Mouse (Mus musculus): ENCODE measurements at regions not wholly inside any gene's neighbourhood (a gene's known extent, or its start where the extent isn't known, plus 50 kb on each side); places are given as distances from the start of the nearest gene placed in this dataset.

DNA sequence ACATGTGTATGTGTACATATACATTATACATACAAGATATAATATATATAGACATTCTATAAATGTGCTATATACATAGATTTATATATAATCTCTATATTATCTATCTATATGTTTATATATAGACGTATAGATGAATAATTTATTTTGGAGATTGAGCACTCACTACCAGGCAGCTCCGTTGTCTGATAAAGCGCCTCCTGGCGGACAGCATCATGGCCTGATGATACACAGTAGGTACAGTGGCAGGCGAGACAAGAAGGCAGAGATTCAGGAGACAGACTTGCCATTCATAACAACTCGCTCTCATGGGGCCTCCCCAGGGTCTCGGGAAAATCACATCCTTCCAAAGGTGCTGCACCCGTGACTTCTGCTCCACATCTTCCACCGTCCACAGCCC is 101.4 kb upstream of the A530016L24Rik start:
- no peak for DNase-seq

DNA sequence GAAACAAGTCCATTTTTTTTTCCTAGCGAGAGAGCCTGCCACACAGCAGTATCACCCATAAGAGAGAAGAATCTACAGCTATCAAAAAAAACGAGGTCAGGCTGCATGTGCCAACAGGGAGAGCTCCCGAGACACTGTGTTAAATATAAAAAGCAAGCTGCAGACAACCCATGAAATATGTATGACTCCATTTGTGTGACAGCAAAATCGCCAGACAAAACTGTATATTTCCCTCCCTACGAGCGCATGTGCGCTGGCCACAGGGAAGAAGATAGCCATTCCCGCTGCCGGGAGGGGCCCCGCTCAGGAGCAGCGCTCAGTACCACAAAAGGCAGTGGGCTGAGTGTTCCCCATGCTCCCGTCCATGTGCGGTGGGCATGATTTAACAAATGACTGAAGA is 93.3 kb upstream of the A530016L24Rik start:
- DNase-seq = no peak

DNA sequence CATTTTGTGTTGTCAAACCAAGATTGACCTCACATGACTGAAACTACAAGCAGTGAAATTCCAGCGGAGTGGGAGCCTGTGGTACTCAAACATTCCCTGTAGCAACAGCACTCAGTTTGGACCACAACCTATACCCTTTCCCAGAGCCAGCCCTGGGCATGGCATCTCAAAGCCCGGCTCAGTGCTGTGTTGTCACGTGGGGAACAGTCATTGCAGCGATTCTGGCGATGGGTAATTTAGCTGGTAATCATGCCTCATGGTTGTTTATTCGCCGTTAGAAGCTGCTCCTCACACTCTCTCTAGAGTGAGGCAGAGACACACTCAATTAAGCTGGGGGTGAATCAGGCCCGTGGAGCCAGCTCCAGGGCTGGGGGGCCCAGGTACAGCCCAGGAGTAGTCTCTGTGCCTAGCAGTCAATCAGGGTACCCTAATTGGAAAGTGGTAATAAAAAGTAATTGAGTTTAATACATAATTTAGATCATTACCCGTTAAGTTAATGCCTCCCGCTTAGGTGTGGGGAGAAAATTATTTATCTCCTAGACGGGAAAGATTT is 85.5 kb upstream of the A530016L24Rik start:
- no peak for DNase-seq

DNA sequence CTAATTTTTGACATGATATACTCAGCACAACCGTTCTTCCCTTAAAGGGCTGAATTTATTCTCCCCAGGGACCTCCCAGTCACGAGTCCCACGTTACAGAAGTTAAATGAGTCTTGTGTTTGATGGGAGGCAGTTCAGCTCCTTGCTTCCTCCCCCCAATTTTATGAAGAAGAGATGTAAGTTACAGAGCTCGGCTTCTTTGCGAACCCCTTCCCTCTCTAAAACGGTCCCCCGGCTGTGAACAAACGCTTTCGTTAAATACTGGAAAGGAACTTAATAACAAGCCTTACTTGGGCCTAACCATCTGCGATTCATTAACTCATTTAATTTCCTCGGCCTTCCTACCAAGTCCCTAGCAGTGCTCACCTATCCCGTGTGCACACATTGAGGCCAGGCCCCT is 84.9 kb upstream of the A530016L24Rik start:
- no peak for DNase-seq

DNA sequence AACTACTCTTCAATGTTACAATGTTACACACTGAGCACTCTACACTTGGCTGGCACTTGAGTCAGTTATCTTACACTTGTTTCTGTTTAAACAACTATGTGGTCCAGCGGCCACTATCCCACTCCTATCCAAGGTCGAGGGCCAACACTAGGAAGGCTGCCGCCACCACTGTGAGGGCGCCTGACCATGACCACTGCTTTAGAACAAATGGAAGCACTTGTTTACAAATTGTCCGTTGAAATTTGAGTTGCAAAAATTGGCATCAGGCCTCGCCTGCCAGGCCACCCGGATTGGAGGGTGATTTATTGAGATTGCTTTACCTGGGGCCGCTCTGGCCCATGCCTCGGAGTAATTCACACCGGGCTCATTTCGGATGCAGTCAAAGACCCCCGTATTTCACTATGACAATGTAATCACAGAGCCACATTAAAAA is 83.5 kb upstream of the A530016L24Rik start:
- DNase-seq = no peak

DNA sequence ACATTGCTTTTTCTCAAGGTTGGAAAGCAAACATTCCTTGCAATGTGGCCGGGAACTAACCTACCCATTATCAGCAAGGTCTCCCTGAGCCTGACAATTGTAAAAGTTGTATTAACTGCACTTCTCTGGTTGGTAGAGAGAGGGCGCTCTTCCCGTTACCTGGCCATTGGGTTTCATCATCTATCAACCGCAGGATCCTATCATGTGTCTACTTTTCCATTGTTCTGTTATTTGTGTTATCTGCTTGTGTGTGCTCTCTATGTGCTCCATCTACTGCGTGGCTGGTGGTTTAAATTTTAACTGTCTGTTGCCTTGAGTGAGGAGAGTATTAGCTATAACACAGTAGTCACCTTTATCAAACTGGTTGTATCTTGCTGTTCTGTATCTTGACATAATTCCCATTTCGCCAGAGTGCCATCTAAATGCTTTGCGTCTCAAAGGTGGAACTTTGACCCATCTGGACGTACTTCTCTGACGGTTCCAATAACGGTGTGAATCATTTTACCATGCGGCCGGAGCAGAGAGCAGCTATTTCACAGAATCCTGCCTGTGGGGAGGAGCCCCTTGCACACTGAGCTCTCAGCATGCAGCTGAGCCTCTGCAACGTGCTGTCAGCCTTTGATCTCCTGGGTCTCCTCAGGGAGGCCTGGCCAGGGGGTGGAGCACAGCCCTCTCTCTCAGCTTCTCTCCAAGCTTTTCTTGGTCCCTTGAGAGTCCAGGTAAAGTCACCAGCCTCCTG is 77.5 kb upstream of the A530016L24Rik start:
- DNase-seq = no peak

DNA sequence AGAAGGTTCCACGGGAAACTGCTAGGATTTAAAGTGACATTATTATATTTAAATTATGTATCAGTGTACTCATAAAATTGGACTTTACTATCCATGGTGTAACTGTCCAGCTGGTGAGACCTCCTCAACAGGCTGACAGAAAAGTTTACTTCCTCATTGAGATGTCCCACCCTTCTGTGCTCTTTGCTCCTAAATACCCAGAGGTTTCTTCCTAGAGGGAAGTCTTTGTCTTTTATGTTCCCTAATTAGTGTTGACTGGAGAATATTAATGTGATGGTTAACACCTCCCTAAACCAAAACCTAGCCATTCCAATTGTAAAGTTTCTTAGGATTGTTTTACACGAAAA is 76.9 kb upstream of the A530016L24Rik start:
- no peak for DNase-seq

DNA sequence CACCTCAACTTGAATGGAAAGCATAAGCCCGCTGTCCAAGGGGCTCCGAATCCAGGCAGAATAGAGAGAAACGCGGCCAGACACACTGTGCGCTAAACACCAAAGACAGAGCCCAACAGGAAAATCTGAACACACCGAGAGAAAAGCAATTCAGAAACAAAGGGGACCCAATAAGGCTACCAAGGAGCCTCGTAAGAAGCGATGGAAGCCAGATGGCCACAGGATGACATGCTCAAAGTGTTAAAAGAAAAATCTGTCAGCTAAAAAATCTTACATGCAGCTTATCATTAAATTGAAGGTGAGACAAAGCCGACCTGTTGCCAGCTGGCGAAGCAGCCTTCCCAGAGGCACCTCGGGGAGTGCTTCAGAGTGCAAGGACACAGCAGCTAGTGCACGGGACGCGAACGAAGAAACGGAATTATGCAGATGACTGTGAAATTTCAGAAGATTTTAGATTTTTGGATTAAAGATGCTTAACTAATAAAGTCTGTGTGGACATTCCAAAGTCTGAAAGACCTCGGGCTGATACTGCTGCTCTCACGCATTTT is 73.2 kb upstream of the A530016L24Rik start:
- DNase-seq = no peak

DNA sequence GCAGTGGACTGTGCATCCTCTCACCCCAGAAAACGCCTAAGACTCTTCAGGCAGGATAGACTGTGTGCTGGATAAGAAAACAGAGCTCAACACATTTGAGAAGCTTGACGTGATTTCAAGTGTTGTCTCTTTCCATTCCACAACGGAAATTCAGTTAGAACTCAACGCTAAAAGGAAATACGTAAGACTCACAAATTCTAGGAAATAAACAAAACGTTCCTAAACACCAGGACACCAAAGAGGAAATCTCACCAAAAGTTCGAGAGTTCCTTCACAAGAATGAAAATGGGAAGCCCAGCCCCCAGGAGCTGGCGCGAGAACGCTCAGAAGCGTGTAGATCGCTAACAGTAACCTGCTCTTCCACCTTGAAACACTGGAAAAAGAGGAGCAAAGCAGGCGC is 72.7 kb upstream of the A530016L24Rik start:
- DNase-seq = no peak

DNA sequence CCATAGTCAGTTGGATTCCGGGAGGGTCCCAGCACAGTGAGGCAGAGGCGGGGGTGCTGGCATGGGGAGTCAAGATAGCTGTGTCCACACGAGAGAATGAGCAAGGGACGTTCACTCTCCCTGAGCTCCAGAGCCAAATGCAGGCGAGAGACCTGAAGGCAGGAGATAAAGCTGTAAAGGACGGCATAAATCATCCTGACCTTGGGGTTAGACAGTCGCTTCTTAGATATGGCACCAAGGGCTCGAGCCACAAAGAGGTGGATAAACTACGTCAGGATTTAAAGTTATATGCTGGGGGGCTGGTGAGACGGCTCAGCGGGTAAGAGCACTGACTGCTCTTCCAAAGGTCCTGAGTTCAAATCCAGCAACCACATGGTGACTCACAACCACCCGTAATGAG is 70.6 kb upstream of the A530016L24Rik start:
- DNase-seq = no peak

DNA sequence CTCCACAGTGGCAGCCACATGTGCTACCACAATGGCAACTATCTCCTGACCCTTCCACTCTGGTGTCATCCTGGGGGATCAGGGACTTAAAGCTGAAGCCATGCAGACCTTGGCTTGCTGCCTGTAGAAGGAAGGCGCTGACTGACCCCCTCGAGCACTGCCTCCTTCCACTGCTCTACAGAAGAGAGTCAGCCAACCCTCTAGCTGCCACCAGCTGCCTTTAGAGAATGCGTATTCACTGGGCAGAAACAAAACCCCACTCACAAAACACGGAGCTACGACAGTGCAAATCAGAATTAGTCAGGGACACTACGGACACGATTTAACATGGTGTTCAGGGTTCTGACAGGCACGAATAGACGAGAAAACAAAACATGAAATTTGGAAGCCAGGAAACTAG is 67.1 kb upstream of the A530016L24Rik start:
- DNase-seq = no peak

DNA sequence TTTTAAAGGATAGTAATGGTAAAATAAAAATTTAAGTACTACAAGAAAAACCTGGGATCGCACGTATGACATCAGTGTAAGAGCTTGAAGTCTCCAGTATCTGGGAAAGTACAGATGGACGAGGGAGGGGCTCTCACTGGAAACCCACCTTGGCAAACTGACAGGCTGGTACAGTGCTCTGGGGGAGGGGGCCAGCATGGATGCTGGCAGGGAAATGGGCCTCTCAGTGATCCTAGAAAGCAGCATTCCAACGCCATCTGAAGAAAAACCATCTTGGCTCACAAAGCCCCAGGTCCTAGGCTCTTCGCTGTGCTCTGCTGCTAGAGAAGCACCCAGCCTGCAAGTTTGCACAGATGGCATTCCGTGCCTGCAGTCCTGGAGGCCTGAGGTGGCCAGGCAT is 65.1 kb upstream of the A530016L24Rik start:
- DNase-seq = no peak

DNA sequence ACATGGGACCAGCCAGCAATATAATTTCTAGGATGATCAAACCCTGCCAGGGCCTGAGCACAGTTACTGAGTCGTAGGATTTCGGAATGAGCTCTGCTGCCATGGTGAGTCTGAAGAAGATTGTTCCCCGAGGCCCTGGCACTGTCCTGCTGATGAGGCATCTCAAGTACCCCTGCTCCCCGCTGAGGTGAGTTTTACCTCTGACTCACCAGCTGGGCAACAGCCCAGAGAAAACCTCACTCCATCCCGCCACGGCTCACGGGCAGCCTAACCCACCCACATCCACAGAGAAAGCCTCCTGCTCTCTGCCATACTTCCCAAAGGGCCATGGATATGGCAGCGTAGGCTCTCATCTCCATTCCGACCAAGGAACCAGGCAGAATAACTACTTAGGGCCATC is 62.6 kb upstream of the A530016L24Rik start:
- no peak for DNase-seq

DNA sequence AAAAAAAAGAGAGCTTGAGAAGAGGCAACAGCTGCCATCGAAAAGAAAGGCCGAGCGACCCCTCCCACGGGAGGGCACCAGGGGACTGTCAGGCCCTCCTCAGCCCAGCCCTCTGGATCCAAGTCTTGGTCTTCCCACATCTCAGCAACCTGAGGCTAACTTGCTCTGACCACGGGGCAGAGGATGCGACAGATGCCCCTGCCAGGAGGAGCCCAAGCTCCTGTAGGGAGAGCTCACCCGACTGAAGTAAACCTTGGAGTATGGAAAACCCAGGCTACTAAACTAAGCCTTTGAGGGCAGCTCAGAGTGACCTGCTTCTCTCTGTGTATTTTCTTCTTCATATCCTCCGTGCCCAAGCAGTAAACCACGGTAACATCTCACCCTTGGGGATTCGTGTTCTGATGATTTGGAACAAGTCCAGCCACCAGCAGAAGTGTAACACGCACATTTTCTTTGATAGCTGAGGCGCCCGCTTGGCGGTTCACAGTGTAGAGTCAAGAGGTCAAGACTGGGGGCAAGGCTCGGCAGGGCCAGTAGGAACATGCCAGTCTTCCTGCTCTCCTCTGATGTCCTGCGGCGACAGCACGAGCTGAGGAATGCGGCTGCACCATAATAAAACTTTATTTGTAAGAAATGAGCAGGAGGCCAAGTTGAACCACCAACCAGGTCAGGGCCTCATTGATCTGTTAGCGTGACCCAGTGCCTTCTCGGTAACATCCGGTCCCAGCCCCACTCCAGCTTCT is 59.0 kb upstream of the A530016L24Rik start:
- DNase-seq = no peak

DNA sequence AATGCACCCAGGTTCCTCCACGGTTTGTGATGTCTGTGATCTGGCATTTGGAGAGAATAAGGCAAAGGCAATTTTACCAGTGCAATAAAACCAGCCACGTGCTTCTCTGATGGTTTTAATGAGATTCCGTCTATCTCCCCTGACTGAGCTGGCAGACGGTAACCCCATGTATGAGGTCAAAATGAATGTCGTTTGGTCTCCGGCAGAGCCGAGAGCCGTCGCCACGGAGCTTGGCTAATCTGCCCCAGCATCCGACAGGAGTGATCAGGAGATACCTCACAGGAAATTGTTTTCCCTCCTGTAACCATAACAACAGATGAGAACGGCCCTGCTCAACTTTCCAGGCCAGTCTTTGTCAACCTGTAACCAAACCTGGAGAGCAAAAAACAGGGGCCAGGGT is 55.9 kb upstream of the A530016L24Rik start:
- no peak for DNase-seq

DNA sequence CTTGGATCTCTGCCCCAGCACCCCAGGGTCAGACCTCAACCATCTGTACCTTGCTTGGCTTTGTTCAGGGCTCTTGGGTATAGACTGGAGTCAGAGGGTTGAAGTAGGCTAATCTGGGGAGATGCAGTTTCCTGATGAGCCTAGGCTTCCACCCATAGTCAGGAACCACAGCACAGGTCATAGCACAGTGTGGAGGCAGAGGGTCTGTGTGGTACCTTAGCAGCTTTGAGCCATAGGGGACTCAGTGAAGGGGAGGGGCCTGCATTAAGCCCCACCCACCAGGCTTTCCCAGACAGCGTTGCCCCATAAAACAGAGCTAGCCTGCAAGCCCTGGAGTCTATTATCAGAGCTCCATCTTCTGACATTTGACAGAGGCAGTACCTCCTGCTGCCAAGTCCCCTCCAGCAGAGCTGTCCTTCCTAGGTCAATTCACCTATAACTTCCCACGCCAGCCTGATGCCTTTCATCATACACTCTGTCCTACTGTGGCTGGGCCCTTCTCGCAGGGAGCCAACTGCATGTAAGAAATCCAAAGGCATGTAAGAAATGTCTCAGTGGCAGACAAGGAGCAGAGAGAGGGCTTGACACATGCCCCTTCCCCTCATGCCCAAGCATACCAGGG is 54.5 kb upstream of the A530016L24Rik start:
- no peak for DNase-seq

DNA sequence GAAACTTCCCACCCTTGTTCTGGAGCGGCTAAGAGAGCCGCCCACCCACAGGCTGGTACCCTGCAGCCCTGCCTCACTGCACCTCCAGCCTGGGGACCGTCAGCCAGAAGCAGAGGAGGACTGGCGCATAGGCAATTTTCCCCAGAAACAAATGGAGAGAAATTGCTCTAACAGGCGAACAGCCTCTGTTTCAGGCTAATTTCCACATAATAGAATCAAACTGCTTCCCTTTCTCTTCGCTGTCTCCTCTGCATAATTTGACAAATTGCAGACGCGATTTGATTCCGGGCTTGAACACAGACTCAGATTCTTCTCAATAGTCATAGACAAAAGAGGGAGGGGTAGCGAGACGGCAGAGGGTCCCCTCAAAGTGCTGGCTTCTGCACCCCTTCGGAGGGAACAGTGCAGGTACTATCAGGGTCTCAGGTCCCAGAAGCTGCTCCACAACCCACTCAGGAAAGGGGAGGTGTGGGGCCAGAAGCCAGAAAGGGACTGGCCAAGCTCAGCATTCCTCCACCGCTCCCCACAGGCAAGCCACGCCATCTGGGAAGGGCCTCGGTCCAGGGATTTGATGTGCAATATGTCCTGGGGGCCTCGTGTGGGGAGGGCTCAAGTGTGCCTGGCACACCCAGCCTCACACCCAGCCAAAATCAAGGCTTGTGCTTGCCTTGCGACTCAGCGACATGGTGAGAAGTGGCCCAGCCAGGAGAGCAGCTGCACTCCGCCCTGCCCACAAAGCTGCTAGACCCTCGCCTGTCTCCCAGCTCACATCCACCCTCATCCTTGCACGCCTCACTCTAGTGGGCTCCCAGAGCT is 53.7 kb upstream of the A530016L24Rik start:
- no peak for DNase-seq

DNA sequence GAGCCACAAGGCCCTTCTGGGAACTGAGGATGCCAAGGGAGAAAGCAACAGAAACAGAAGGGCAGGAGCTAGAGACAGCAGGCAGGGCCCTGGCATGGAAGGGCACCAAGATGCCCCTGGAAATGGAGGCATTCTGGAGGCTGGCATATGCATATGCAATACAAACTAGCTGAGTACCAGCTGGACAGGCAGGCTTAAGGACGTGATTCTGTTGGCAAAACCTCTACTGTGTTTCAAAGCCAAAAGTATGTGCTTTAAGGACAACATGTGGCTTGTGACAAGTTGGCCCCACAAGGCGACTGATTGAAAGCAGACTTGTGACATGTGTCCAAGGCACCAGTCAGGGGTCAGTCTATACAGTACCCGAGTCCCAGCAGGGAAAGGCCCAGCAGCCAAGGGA is 52.2 kb upstream of the A530016L24Rik start:
- no peak for DNase-seq

DNA sequence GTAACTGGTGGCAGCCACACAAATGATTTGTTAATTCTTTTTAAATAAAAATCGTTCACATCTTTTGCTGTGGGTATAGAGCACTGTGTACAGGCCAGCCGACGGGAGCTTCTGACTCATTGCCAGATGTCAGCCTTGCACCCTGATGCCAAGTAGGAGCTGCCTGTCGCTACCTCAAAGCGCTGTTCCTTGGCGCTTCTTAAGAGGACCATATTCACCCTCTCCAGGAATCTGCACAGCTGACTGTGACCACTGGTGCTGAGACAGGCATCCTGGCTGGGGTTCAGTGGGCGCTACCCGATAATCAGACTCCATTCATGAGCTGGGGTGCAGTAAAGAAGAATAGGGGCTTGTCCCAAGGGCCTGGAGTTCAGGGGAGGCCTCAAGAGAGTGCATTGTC is 51.0 kb upstream of the A530016L24Rik start:
- DNase-seq = no peak

Measured in kidney, adult 8-10 months (tissue).